Mouse (Mus musculus) heart, embryonic 14.5 days (tissue): Measurements from ENCODE around the gene Triml1. TPM values are rescaled to one million over a fixed set of nuclear protein-coding genes. Genes with fewer than 3 reads are reported as not detected.

ENCODE experiments used
- ATAC-seq: fragments of 200-750 bp; cut with Nextera tagmentation; 2 replicates; pipeline ENCODE4 v1.8.0; 2017; ENCODE audit warnings: low read depth, moderate TSS enrichment; ENCODE audit not compliant: insufficient number of reproducible peaks, insufficient read depth, low FRiP score
- H3K27ac ChIP-seq, 2 experiments: fragments of 200-500 bp in 1 of 2; fragments of 300-500 bp in 1 of 2; sonication (generic) in 1 of 2; replicated peaks in 1 of 2; 2 replicates each; pipeline ENCODE4 v1.5.1; 2012 to 2014; ENCODE audit warnings: low read depth in 2 of 2, low read length in 2 of 2, control low read depth in 1 of 2, mild to moderate bottlenecking in 1 of 2, mixed read lengths in 1 of 2; ENCODE audit not compliant: control insufficient read depth in 1 of 2, insufficient read depth in 1 of 2
- H3K27me3 ChIP-seq: fragments of 300-500 bp; sonication (generic); 2 replicates; pipeline ENCODE4 v1.6.1; 2014; ENCODE audit warnings: mild to moderate bottlenecking, low read length, control low read depth; ENCODE audit not compliant: control insufficient read depth, insufficient read depth
- H3K36me3 ChIP-seq: fragments of 300-500 bp; sonication (generic); 2 replicates; pipeline ENCODE4 v1.6.1; 2014; ENCODE audit warnings: mild to moderate bottlenecking, control low read depth, low read length, mixed read lengths; ENCODE audit not compliant: control insufficient read depth, insufficient read depth
- H3K4me1 ChIP-seq, 2 experiments: fragments of 200-500 bp in 1 of 2; fragments of 300-500 bp in 1 of 2; sonication (generic) in 1 of 2; 2 replicates each; pipeline ENCODE4 v1.6.1; 2012 to 2014; ENCODE audit warnings: low read length in 2 of 2, control low read depth in 1 of 2, mixed read lengths in 1 of 2; ENCODE audit not compliant: control insufficient read depth in 2 of 2, insufficient read depth in 2 of 2
- H3K4me2 ChIP-seq: fragments of 300-500 bp; sonication (generic); 2 replicates; pipeline ENCODE4 v1.6.1; 2014; ENCODE audit warnings: mild to moderate bottlenecking, low read length
- H3K4me3 ChIP-seq, 2 experiments: fragments of 200-500 bp in 1 of 2; fragments of 300-500 bp in 1 of 2; sonication (generic) in 1 of 2; 2 replicates each; pipeline ENCODE4 v1.5.1; 2012 to 2014; ENCODE audit warnings: low read length in 2 of 2, mild to moderate bottlenecking in 2 of 2, control low read depth in 1 of 2, low read depth in 1 of 2, moderate library complexity in 1 of 2; ENCODE audit not compliant: control insufficient read depth in 1 of 2, insufficient read depth in 1 of 2
- H3K9ac ChIP-seq: fragments of 300-500 bp; sonication (generic); 2 replicates; pipeline ENCODE4 v1.6.1; 2014; ENCODE audit warnings: mild to moderate bottlenecking, low read length
- H3K9me3 ChIP-seq: fragments of 300-500 bp; sonication (generic); 2 replicates; pipeline ENCODE4 v1.6.1; 2016; ENCODE audit warnings: low read length, control low read depth; ENCODE audit not compliant: control insufficient read depth
- WGBS: fragments of 180-500 bp; shearing (Covaris S2); extraction: QIAGEN DNeasy Blood & Tissue Kit; methylation state at CpG from one replicate; pipeline ENCODE4 v1.1.7; 2014; 5-methylcytosine and 5-hydroxymethylcytosine counted together
- polyA plus RNA-seq: library from polyadenylated mRNA; unstranded; fragments of >200 nt; fragmentation: Nextera tagmentation; extraction: Ambion mirVana; gene quantifications from 2 replicates; pipeline ENCODE4 v1.2.1, GENCODE M21; 2014

The Triml1 gene
- not detected in 2 replicates for polyA plus RNA-seq

DNA sequence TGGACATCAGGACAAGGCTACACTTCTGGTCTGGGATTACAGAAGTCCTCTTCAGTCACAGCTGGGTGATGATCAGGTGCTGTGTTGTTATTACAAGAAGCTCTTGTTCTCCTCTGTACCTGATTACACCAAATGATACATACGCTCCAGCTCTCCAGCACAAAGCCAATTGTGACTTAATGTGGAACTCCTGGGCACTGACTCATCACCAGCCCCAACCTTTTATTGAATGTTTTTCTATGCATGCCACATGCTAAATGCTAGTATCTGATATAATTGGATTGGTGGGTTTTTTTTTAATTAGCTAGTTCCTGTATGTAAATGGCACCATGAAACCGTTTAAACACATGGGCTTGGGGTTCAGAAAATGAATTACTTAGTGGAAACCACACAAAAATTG, at the start of gene Triml1:
TSS of gene Triml1 (minus strand) at position 101 of the 400 bp plus-strand sequence.
- WGBS: 74% methylated on average over 2 of the region's 2 CpGs

DNA sequence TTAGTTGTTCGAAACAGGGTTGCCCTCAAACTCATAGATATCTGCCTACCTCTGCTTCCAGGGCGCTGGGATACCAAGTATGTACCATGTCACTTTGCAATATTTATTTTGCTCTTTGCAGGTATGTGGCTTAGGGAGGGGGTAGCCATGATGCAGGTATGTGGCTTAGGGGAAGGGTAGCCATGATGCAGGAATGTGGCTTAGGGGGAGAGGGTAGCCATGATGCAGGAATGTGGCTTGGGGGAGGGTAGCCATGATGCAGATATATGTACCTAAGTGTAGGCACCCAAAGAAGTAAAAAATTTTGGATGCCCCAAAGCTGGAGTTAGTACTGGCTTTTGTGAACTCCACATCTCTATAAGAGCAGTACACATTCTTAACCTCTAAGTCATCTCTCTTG, 41.0 kb upstream of the Triml1 start:
- ATAC-seq: no peak
- Histone ChIP-seq H3K9me3 (0 out of 2 replicates have a peak, but pooled peaks cover 5% of the 10 kb centered on the region), H3K9ac (no peak overlapping the region), H3K27ac (no peak overlapping the region), H3K27me3 (no peaks in the 10 kb centered on the region), H3K4me3 (no peak overlapping the region), H3K36me3 (no peaks in the 10 kb centered on the region), H3K4me2 (no peak overlapping the region), H3K4me1 (no peaks in the 10 kb centered on the region)
- WGBS: 80% methylated on average over 2 of the region's 2 CpGs

More for the DNA sequence above, at the start of gene Triml1:
- Histone ChIP-seq H3K4me1 (no peaks in the 10 kb centered on the region), H3K36me3 (no peaks in the 10 kb centered on the region), H3K27ac (no peak within 1 kb of the TSS), H3K9me3 (no peaks in the 10 kb centered on the region), H3K9ac (no peak within 1 kb of the TSS), H3K4me2 (no peak within 1 kb of the TSS), H3K4me3 (no peak within 1 kb of the TSS), H3K27me3 (no peaks in the 10 kb centered on the region)
- ATAC-seq: no peak

DNA sequence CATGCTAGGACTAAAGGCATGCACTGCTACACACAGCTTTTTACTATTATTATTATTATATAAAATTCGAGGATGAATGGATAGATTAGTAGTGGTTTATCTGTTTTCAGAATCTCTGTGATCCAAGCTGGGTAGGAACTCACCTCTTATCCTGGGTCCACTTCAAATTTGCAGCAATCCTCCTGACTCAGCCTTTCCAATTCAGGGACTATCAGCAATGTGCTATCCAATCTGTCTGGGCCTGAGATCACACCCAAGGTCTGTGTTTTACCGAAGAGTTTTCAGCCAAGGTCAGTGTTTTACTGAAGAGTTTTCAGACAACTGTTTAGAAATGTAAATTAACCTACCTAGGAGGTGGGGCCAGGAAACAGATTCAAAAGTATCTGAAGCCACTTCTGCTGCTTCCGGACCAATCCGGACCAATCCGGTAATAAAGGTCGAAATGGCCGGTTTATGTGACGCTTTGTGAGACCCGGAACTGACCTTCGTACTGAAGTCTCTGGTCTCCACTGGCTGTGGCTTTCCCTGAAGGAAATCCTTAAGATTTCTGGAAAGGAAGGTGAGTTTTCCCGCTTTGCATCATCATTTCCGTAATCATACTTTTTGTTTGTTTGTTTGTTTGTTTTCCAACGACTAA, 38.9 kb upstream of the Triml1 start, which contains the start of gene Triml2:
TSS of gene Triml2 (plus strand) at position 488 of the 637 bp plus-strand sequence.
- no peak for ATAC-seq
- H3K4me2 ChIP-seq: no peak within 1 kb of the TSS
- no peaks in the 10 kb centered on the region for H3K27me3 ChIP-seq
- 0 out of 2 replicates have a peak, but pooled peaks cover 5% of the 10 kb centered on the region for H3K9me3 ChIP-seq
- no peak within 1 kb of the TSS for H3K4me3 ChIP-seq
- no peaks in the 10 kb centered on the region for H3K4me1 ChIP-seq
- H3K9ac ChIP-seq: no peak within 1 kb of the TSS
- H3K36me3 ChIP-seq: no peaks in the 10 kb centered on the region
- 90% methylated on average over 13 of the region's 13 CpGs for WGBS
- H3K27ac ChIP-seq: peak within 1 kb of the TSS in 1 of 2 experiments; percentile 33; a peak in 1 of 4 replicates

GRCm38 (mm10) chr8:43179189-43179588, 37.9 kb upstream of the Triml1 start:
- Histone ChIP-seq H3K9ac (no peak overlapping the region), H3K27ac (no peak overlapping the region; a peak in 1 of 4 replicates), H3K27me3 (no peaks in the 10 kb centered on the region), H3K9me3 (0 out of 2 replicates have a peak, but pooled peaks cover 5% of the 10 kb centered on the region), H3K4me2 (no peak overlapping the region), H3K4me1 (no peaks in the 10 kb centered on the region), H3K36me3 (no peaks in the 10 kb centered on the region), H3K4me3 (no peak overlapping the region)
- WGBS: 10% methylated on average over 4 of the region's 4 CpGs
- ATAC-seq: no peak

GRCm38 (mm10) chr8:43178263-43178662, 37.0 kb upstream of the Triml1 start:
- H3K9ac ChIP-seq: no peak overlapping the region
- no peak overlapping the region for H3K4me2 ChIP-seq
- H3K9me3 ChIP-seq: peaks cover 5% of the 10 kb centered on the region; the same call in 1 of the 2 replicates
- H3K27ac ChIP-seq: no peak overlapping the region
- no peaks in the 10 kb centered on the region for H3K27me3 ChIP-seq
- no peak overlapping the region for H3K4me3 ChIP-seq
- no peaks in the 10 kb centered on the region for H3K36me3 ChIP-seq
- ATAC-seq: no peak
- WGBS: 70% methylated on average over 3 of the region's 3 CpGs
- H3K4me1 ChIP-seq: no peaks in the 10 kb centered on the region

DNA sequence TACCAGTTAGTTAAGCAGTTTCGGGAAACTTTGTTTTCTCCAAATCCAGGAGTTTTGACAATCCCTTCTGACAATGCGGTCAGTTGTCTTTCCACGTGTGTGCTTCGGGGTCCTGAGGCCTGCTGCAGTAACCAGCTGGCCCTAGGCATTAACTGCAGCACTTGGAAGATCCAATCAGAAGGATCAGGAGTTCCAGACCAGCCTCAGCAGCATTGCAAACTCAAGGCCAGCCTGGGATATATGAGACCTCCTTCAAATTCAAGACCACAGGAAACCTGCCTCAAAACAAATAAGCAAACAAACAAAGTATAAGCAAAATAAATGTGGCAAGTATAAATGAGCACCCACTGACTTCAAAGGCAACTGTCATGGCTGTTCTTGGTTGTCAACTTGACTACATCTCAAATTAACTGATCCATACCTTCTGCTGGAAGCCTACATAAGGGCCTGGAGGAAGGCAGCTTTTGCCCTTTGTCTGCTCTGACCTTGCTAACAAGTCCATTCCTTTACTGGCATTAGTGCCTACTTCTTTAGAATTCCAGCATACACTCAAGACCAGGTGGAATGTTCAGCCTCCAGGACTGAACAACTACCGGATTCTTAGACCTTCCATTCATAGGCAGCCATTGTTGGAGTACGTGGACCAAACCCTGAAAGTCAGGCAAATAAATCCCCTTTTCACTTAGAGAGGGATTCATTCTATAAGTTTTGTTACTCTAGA, 35.6 kb upstream of the Triml1 start:
- no peak overlapping the region for H3K27ac ChIP-seq
- H3K27me3 ChIP-seq: no peaks in the 10 kb centered on the region
- no peak overlapping the region for H3K4me3 ChIP-seq
- no peaks in the 10 kb centered on the region for H3K36me3 ChIP-seq
- H3K9me3 ChIP-seq: peaks cover 5% of the 10 kb centered on the region; the same call in 1 of the 2 replicates
- WGBS: 88% methylated on average over 6 of the region's 6 CpGs
- H3K4me1 ChIP-seq: no peaks in the 10 kb centered on the region
- no peak for ATAC-seq
- no peak overlapping the region for H3K4me2 ChIP-seq
- H3K9ac ChIP-seq: no peak overlapping the region

DNA sequence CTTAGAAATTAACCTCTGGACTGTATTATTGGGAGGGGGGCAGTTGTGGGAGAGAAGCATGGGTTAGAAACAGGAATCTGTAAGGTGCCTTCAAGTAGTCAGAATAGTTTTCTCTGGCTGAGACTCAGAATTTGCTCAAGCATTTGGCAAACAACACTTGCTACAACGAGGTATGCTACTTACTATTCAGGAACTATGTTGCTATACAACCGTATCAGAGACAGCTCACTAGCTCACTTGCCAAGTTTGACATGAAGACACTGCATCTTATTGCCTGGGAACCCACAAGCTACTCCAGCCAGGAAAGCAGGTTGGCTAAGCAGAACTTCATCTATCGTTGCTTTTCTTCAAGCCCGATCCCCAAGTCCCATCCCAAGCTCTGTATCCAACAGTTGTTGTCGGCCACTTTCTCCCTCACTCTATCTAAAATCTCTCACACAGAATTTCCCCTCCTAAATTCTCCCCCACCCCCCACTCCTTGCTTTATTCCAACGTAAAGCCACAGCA, 28.0 kb upstream of the Triml1 start:
- WGBS: 79% methylated on average over 6 of the region's 6 CpGs
- H3K27me3 ChIP-seq: no peaks in the 10 kb centered on the region
- H3K4me3 ChIP-seq: no peak overlapping the region

More for the DNA sequence above, 28.0 kb upstream of the Triml1 start:
- Histone ChIP-seq H3K4me2 (no peak overlapping the region), H3K4me1 (no peaks in the 10 kb centered on the region), H3K27ac (no peak overlapping the region), H3K9ac (no peak overlapping the region), H3K9me3 (no peaks in the 10 kb centered on the region; the same call in 1 of the 2 replicates), H3K36me3 (no peaks in the 10 kb centered on the region)
- no peak for ATAC-seq
